Mouse (Mus musculus) bone marrow, adult 2 months (tissue): ENCODE measurements around the gene Lrrc56.

ENCODE experiments used
- CTCF ChIP-seq: fragments of 200-500 bp; IDR thresholded peaks from 2 replicates; pipeline ENCODE4 v1.5.1; 2011; ENCODE audit warnings: low read length, control low read depth; ENCODE audit not compliant: control insufficient read depth, insufficient read depth
- POLR2A ChIP-seq: fragments of 200-500 bp; IDR thresholded peaks from 2 replicates; pipeline ENCODE4 v1.6.1; 2011; ENCODE audit warnings: low read depth, mild to moderate bottlenecking, control low read depth, low read length, borderline replicate concordance; ENCODE audit not compliant: control insufficient read depth

DNA sequence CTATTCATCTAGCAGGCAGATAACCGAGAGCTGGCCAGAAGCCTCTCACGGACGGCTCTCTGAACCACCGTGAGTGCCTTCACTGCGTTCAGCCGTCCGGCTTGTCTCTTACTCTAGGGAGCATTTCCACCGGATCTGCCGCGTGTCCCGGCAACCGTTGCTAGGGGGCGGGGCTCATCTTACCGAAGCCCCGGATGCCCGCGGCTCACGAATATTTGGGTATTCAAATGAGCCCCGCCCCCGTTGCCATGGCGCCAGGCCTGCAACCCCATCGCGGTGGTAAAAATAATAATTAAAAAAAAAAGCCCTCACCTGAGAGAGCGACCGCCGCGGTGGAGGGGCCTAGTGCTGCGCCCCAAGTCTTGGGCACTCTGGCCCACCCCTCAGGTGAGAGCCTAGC lies 873 bp downstream of the Lrrc56 start:
- no peak for TF ChIP-seq POLR2A
- no peak for TF ChIP-seq CTCF
